Mouse (Mus musculus): Measurements from ENCODE around the gene Harbi1.
A peak's percentile ranks its signal among the peaks of the same experiment; 100 is the strongest.
"Not testable (repeated sequence)": the region's sequence is repeated elsewhere in the genome, so short reads cannot be mapped to it uniquely, and the experiment has no call there.

Gene Harbi1

GRCm38 (mm10) chr2:91718276-91718675 is 7.6 kb downstream of the Harbi1 start:
- no peak for DNase-seq

GRCm38 (mm10) chr2:91723382-91723781 is 12.7 kb downstream of the Harbi1 start:
- DNase-seq: no peak

GRCm38 (mm10) chr2:91723951-91724350 is 13.3 kb downstream of the Harbi1 start:
- DNase-seq: no peak

- no peak for DNase-seq
Observed at GRCm38 (mm10) chr2:91724716-91725115, 14.1 kb downstream of the Harbi1 start.

- not testable (repeated sequence) for DNase-seq
Observed at GRCm38 (mm10) chr2:91725476-91725875, 14.8 kb downstream of the Harbi1 start.

- DNase-seq: no peak
Observed at GRCm38 (mm10) chr2:91727011-91727410, 16.4 kb downstream of the Harbi1 start.

GRCm38 (mm10) chr2:91729571-91729970 is 18.9 kb downstream of the Harbi1 start:
- no peak for DNase-seq

- DNase-seq: peak; percentile 78
Observed at GRCm38 (mm10) chr2:91729971-91730821, 19.5 kb downstream of the Harbi1 start, which contains the start of gene Ambra1. Gene Ambra1 (plus strand): TSS chr2:91730134.

GRCm38 (mm10) chr2:91735221-91735620 is 24.6 kb downstream of the Harbi1 start:
- DNase-seq: no peak

GRCm38 (mm10) chr2:91739586-91739985 is 28.9 kb downstream of the Harbi1 start:
- DNase-seq: no peak

- no peak for DNase-seq
Observed at GRCm38 (mm10) chr2:91744686-91745085, 34.0 kb downstream of the Harbi1 start.

GRCm38 (mm10) chr2:91749811-91750261 is 39.2 kb downstream of the Harbi1 start:
- peak; percentile 39 for DNase-seq

Data from lung, postnatal 14 days (tissue).